Mouse (Mus musculus) liver, embryonic 14.5 days (tissue): Measurements from ENCODE around the gene Fen1.

ENCODE experiments used
- CTCF ChIP-seq: IDR thresholded peaks from 2 replicates; pipeline ENCODE4 v1.5.1; 2016; ENCODE audit warnings: antibody characterized with exemption, low read depth, control low read depth
- EP300 ChIP-seq: IDR thresholded peaks from 2 replicates; pipeline ENCODE4 v1.6.1; 2016; ENCODE audit warnings: antibody characterized with exemption, low read depth

GRCm38 (mm10) chr19:10190796-10191195 is 13.2 kb downstream of the Fen1 start:
- TF ChIP-seq EP300 (no peak), CTCF (peak; percentile 87)
